Comparison of ENCODE assay signal across 7 mouse cellular contexts in genomic region chr2:93217015-93217414, GRCm38 (mm10). TPM values are rescaled to one million over a fixed set of nuclear protein-coding genes. Genes with fewer than 3 reads are reported as not detected.
DNase-seq lines count a peak whose midpoint lies in the region; ATAC-seq and TF ChIP-seq lines count a peak whose summit lies in the region.

No protein-coding gene starts in this region.

- H3K27me3 ChIP-seq in limb, embryonic 11.5 days (ENCODE audit: control insufficient read depth, insufficient read depth, low read length), result no peaks in the 10 kb centered on the region
- H3K27me3 ChIP-seq in midbrain, postnatal 0 days (ENCODE audit: insufficient read depth, low read length), result no peaks in the 10 kb centered on the region

- H3K9ac ChIP-seq in limb, embryonic 11.5 days (ENCODE audit: low read length), result no peak overlapping the region
- H3K9ac ChIP-seq in midbrain, postnatal 0 days (replicated peaks; ENCODE audit: low read length, poor library complexity, severe bottlenecking), result no peak overlapping the region

- DNase-seq in adrenal gland, postnatal 10 days, result peak; percentile 94
- peak; percentile 88 for DNase-seq in embryo, embryonic 9.5 days (ENCODE audit: extremely low spot score)
- DNase-seq in heart, adult 11 months, result peak; percentile 97
- peak; percentile 87 for DNase-seq in kidney, adult 18-20 months
- DNase-seq in limb, embryonic 11.5 days (ENCODE audit: low spot score), result peak; percentile 93
- peak; percentile 94 for DNase-seq in midbrain, postnatal 0 days (ENCODE audit: low spot score)
- DNase-seq in spleen, postnatal 4 days (ENCODE audit: low spot score in 2 of 2), result peak; percentile 70 to 87

- H3K9me3 ChIP-seq in limb, embryonic 11.5 days (ENCODE audit: control insufficient read depth, low read length), result no peaks in the 10 kb centered on the region
- no peaks in the 10 kb centered on the region for H3K9me3 ChIP-seq in midbrain, postnatal 0 days (ENCODE audit: low read length)

- 11% methylated on average over 7 of the region's 7 CpGs for WGBS in limb, embryonic 11.5 days
- WGBS in midbrain, postnatal 0 days, result 13% methylated on average over 7 of the region's 7 CpGs

- H3K4me3 ChIP-seq in limb, embryonic 11.5 days (ENCODE audit: low read depth, low read length), result no peak overlapping the region
- no peak overlapping the region for H3K4me3 ChIP-seq in midbrain, postnatal 0 days (ENCODE audit: low read depth, low read length)

- H3K27ac ChIP-seq in limb, embryonic 11.5 days (replicated peaks; ENCODE audit: low read depth, low read length), result no peak overlapping the region
- H3K27ac ChIP-seq in midbrain, postnatal 0 days (ENCODE audit: low read depth, low read length), result no peak overlapping the region

- H3K4me2 ChIP-seq in limb, embryonic 11.5 days (ENCODE audit: low read depth, severe bottlenecking), result no peak overlapping the region
- H3K4me2 ChIP-seq in midbrain, postnatal 0 days (ENCODE audit: low read depth, low read length, poor library complexity, severe bottlenecking), result no peak overlapping the region

- no peaks in the 10 kb centered on the region for H3K4me1 ChIP-seq in limb, embryonic 11.5 days (ENCODE audit: control insufficient read depth, insufficient read depth, low read length)
- H3K4me1 ChIP-seq in midbrain, postnatal 0 days (ENCODE audit: insufficient read depth, low read length), result no peaks in the 10 kb centered on the region

- ATAC-seq in limb, embryonic 11.5 days (ENCODE audit: insufficient number of reproducible peaks, low FRiP score, low TSS enrichment, low read depth), result peak; percentile 69
- peak; percentile 81 for ATAC-seq in midbrain, postnatal 0 days (ENCODE audit: low FRiP score)

- peak; percentile 91 for TF ChIP-seq CTCF in midbrain, postnatal 0 days (IDR thresholded peaks at IDR 0.05)

- H3K36me3 ChIP-seq in limb, embryonic 11.5 days (ENCODE audit: control insufficient read depth, insufficient read depth, low read length), result no peaks in the 10 kb centered on the region
- H3K36me3 ChIP-seq in midbrain, postnatal 0 days (ENCODE audit: insufficient read depth, low read length), result no peaks in the 10 kb centered on the region

RNA-seq across cellular contexts. Expression of gene Trp53i11, which starts 29.7 kb away (rescaled TPM):
- 10 to 100 TPM; 87.9 to 89.8 TPM for total RNA-seq in adrenal gland, postnatal 10 days (2021)
- polyA plus RNA-seq in limb, embryonic 11.5 days (2014; fragmentation: Nextera tagmentation; extraction: Ambion mirVana), result 32.3 and 41.2 TPM in 2 replicates
- total RNA-seq in midbrain, postnatal 0 days (2014; rRNA removed), result 111 and 124 TPM in 2 replicates
- 74.7 and 76.0 TPM in 2 replicates for polyA plus RNA-seq in midbrain, postnatal 0 days (2015; fragmentation: Nextera tagmentation; extraction: Ambion mirVana)
